Mouse (Mus musculus): Measurements from ENCODE around the gene Spg20. TPM values are rescaled to one million over a fixed set of nuclear protein-coding genes. Genes with fewer than 3 reads are reported as not detected.

Gene Spg20
- total and polyA plus RNA-seq, 3 experiments, result 15.2 to 60.9 (median 52.2) TPM

GRCm38 (mm10) chr3:55097186-55097585 is 14.7 kb upstream of the Spg20 start:
- no peak for DNase-seq

- no peak for DNase-seq
These were observed 13.9 kb upstream of the Spg20 start for GRCm38 (mm10) chr3:55098014-55098413.

- DNase-seq, result no peak
These were observed 12.9 kb upstream of the Spg20 start for GRCm38 (mm10) chr3:55098990-55099389.

- no peak for DNase-seq
These were observed 10.8 kb upstream of the Spg20 start for GRCm38 (mm10) chr3:55101092-55101491.

DNA sequence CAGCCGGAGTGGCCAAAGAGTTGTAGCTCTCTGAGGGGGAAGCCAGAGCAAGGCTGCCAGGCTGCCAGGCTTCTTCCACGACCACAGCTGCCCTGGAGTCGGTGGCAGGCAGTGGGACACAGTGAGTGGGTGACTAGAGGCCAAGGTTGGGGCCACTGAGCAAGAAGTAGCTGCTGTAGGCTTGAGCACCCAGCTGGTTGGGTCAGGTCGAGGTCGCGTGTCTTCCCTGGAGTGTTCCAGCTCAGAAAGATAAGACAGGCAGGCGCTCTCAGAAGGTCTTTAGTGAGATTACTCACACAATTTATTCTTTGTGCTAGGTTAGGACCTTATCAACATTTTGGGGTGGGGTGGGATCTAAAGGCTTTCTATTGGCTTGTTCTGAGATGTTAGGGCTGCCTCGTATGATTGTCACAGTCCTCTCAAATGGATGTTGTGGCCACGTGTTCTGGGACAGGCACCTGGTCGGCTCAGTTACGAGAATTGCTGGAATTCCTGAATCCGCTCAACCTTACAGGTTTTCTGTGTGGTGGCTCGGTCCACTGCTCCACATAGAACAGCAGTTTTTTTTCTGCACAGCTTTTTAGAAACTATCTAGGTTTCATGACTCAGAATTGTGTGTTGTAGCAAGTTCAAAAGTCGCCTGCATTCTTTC is 6.4 kb upstream of the Spg20 start:
- peak; percentile 66 for DNase-seq

GRCm38 (mm10) chr3:55106051-55106450 is 5.9 kb upstream of the Spg20 start:
- DNase-seq, result no peak

DNA sequence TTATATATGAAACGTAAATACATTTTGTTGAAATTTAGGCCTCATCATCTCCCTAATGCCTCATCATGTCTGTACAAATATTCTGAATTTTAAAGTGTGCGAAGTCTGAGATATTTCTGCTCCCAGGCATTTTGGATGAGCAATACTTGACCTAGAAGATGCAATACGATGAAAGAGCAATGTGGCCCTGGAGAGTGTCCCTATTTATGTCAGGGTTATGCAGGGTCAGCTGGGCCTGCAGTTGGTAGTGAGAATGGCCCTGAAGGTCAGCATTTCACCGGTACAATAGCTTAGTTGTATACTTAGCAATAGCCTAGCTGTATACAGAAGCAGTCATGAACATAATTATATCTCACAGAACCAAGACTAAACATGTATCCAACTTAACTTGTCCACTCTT is 2.8 kb upstream of the Spg20 start:
- peak; percentile 67 for DNase-seq

GRCm38 (mm10) chr3:55112710-55113415 is 955 bp downstream of the Spg20 start:
- DNase-seq, result no peak

- peak; percentile 57 for DNase-seq
These were observed 2.6 kb downstream of the Spg20 start for GRCm38 (mm10) chr3:55114313-55115065.

- no peak for DNase-seq
These were observed 3.2 kb downstream of the Spg20 start for GRCm38 (mm10) chr3:55115071-55115470.

- DNase-seq, result no peak
These were observed 4.1 kb downstream of the Spg20 start for GRCm38 (mm10) chr3:55115989-55116388.

GRCm38 (mm10) chr3:55119275-55119898 is 7.5 kb downstream of the Spg20 start:
- DNase-seq, result peak; percentile 41

DNA sequence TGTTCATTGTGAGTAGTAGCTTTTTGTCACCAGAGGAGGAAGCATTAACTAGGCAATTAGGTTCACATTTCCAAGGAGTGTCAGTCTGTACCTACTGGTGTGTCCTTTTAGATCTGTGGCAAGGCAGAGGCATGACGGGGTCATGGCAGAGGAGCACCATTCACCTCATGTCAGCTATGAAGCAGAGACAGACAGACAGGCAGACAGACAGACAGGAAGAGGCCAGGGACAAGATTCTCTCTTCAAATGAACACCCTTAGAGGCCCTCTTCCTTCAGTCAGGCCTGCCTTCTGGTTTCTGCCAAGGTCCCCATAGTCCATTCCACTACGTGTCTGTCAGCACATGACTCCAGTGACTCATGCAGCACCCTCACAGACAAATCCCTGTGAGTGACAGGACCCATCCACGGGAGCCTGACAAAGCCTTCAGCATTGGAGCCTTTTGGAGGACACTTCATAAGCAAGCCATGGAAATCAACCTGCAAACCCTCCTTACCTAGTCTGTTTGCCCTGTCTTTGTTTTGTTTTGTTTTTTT is 10.5 kb downstream of the Spg20 start:
- DNase-seq, result peak; percentile 62

DNA sequence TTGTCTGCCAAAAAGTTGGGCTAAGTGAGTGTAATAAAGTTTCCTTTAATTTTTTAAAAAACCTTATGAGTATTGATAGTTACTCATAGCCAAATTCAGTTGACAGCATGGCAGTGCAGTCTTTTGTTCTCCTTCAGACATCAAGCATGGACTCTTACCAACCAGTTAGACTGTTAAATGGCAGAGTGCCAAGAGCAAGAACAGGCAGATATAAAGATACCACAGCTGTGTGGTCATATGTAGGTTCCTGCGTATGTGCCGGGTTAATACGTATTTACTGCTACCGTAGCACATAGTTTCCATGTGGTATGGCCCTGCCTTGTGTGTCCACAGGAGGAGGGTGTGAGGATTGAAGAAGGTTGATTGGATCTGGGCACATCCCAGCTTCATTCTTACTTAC is 11.2 kb downstream of the Spg20 start:
- no peak for DNase-seq

GRCm38 (mm10) chr3:55129181-55129692 is 17.3 kb downstream of the Spg20 start:
- DNase-seq, result no peak

- no peak for DNase-seq
These were observed 19.8 kb downstream of the Spg20 start for GRCm38 (mm10) chr3:55131576-55132233.

- no peak for DNase-seq
These were observed 25.1 kb downstream of the Spg20 start, which contains the start of gene Ccdc169 for GRCm38 (mm10) chr3:55137039-55137438. Ccdc169 (plus strand) TSS chr3:55137339.

GRCm38 (mm10) chr3:55139837-55140236 is 27.9 kb downstream of the Spg20 start:
- no peak for DNase-seq

DNA sequence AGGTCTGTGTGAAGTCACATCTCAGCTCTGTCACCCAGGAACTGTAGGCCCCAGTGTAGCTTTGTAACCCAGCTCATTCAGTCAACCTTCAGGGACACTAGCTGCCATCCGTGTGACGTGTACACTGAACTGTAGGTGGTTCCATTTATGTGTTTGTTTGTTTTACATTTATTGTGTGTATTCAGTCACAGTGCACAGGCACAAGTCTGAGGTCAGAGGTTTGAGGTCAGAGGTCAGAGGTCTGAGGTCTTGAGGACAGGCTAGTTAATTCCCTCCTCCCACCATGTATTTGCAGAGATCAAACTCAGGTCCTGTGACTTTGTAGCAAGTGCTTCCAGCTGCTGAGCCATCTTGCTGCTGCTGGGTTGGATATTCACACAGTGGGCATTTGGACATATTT is 29.5 kb downstream of the Spg20 start:
- no peak for DNase-seq

DNA sequence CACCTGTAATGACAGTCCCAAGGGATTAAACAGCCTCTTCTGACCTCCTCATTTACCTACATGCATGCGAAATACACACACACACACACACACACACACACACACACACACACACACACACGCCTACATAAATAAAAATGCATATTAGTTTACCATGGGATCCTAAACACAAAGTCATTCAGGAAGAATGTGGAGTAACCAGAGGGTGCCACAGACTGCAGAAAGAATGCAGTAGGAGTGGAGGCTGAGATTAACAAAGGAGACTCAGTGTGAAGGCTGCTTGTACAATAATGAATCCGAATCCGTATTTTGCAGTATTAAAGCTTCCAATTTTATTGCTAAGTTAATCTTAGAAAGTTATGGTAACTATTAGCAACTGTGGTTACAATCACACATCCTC is 33.0 kb downstream of the Spg20 start:
- DNase-seq, result no peak

- peak; percentile 23 for DNase-seq
These were observed 34.5 kb downstream of the Spg20 start for GRCm38 (mm10) chr3:55146441-55146840.

All from adrenal gland, adult 2 months (tissue).